Mouse (Mus musculus): ENCODE measurements around the gene Apold1. TPM values are rescaled to one million over a fixed set of nuclear protein-coding genes. Genes with fewer than 3 reads are reported as not detected.

The Apold1 gene
- polyA plus RNA-seq, 1 experiment from 2014 or later, result 3.5 TPM

- WGBS, result 40% methylated on average over 4 of the region's 4 CpGs
- ATAC-seq, result peak; percentile 93
Observed at GRCm38 (mm10) chr6:135000272-135000671, 18.8 kb downstream of the Apold1 start.

GRCm38 (mm10) chr6:135001991-135002390 lies 20.5 kb downstream of the Apold1 start:
- H3K9ac ChIP-seq (replicated peaks; ENCODE audit: low read depth), result no peak overlapping the region
- no peak overlapping the region for H3K4me3 ChIP-seq (ENCODE audit: low read depth, low read length)
- no peaks in the 10 kb centered on the region for H3K27me3 ChIP-seq (replicated peaks; ENCODE audit: insufficient read depth, low read length)
- H3K9me3 ChIP-seq (ENCODE audit: low read length), result no peaks in the 10 kb centered on the region
- no peak overlapping the region for H3K27ac ChIP-seq (ENCODE audit: low read length)
- ATAC-seq (no peak), DNase-seq (ENCODE audit: low spot score) (no peak)
- no peak overlapping the region for H3K4me2 ChIP-seq (replicated peaks; ENCODE audit: low read depth, low read length)
- 82% methylated on average over 4 of the region's 4 CpGs for WGBS
- no peak for TF ChIP-seq EP300 (IDR thresholded peaks at IDR 0.05)
- no peak for TF ChIP-seq CTCF (IDR thresholded peaks at IDR 0.05)
- no peaks in the 10 kb centered on the region for H3K36me3 ChIP-seq (ENCODE audit: insufficient read depth, low read length)
- H3K4me1 ChIP-seq (ENCODE audit: insufficient read depth, low read depth, low read length), result no peaks in the 10 kb centered on the region

More at GRCm38 (mm10) chr6:135000272-135000671, 18.8 kb downstream of the Apold1 start:
- Histone ChIP-seq H3K27me3 (replicated peaks; ENCODE audit: insufficient read depth, low read length) (no peaks in the 10 kb centered on the region), H3K36me3 (ENCODE audit: insufficient read depth, low read length) (no peaks in the 10 kb centered on the region), H3K9me3 (ENCODE audit: low read length) (no peaks in the 10 kb centered on the region), H3K4me3 (ENCODE audit: low read depth, low read length) (no peak overlapping the region), H3K27ac (ENCODE audit: low read length) (peak overlapping the region; percentile 43; the same call in 1 of the 2 replicates), H3K4me1 (ENCODE audit: insufficient read depth, low read depth, low read length) (no peaks in the 10 kb centered on the region), H3K4me2 (replicated peaks; ENCODE audit: low read depth, low read length) (no peak overlapping the region), H3K9ac (replicated peaks; ENCODE audit: low read depth) (no peak overlapping the region)
- peak; percentile 51 for DNase-seq (ENCODE audit: low spot score)
- TF ChIP-seq EP300 (IDR thresholded peaks at IDR 0.05) (peak; percentile 100), CTCF (IDR thresholded peaks at IDR 0.05) (no peak)

DNA sequence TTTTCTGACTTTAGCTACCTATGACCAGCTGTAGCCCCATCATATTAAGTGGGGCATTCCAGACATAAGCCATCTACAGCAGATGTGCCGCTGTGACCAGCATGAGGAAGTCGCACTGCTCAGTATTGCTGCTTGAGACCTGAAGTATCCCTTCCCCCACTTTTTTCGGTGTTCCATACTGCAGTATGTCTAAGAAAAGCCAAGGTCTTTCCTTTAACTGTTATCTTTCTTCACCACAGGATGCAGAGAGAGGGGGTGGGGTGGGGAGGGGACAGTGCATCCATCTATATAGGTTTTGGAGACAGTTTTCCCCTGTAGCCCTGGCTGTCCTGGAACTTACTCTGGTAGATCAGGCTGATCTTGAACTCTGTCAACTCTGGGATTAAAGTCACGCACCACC lies 24.9 kb downstream of the Apold1 start:
- WGBS, result 74% methylated on average over 4 of the region's 4 CpGs
- Histone ChIP-seq H3K4me1 (ENCODE audit: insufficient read depth, low read depth, low read length) (no peaks in the 10 kb centered on the region), H3K27ac (ENCODE audit: low read length) (no peak overlapping the region), H3K9me3 (ENCODE audit: low read length) (no peaks in the 10 kb centered on the region), H3K4me2 (replicated peaks; ENCODE audit: low read depth, low read length) (no peak overlapping the region), H3K9ac (replicated peaks; ENCODE audit: low read depth) (no peak overlapping the region), H3K36me3 (ENCODE audit: insufficient read depth, low read length) (no peaks in the 10 kb centered on the region), H3K27me3 (replicated peaks; ENCODE audit: insufficient read depth, low read length) (no peaks in the 10 kb centered on the region), H3K4me3 (ENCODE audit: low read depth, low read length) (no peak overlapping the region)
- DNase-seq (ENCODE audit: low spot score) (no peak), ATAC-seq (no peak)
- TF ChIP-seq CTCF (IDR thresholded peaks at IDR 0.05), result no peak
- no peak for TF ChIP-seq EP300 (IDR thresholded peaks at IDR 0.05)

DNA sequence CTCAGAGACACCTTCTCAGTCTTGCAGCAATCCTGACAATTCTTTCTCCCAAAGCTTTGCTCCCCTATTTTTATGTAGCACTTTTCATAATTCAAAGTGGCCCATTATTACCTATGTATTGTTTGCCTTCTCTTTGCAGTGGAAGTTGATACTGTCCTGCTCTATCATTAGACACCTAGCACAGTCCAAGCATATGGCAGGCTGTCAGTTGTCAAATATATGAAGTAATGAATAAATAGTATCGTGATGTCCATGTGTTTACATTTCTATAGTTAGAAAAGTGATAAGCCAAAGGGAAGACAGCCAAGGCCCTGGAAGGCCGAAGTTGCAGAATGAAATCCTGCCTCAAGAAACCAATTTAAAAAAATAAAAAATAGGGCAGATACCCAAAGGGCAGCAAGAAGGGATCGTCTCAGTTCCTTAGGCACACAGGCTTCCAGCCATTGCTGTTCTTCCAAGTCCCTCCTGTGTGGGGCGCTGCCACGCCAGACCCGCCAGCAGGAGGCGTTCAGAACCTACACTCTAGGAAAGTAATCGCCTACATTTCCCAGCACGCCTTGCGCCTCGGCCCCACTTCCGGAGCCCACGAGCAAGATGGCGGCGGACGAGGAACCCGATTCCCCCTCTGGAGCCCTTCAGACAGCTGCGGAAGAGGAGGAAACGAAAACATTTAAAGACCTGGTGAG lies 29.7 kb downstream of the Apold1 start, which contains the start of gene Ddx47:
TSS of gene Ddx47 (plus strand) at position 565 of the 686 bp plus-strand sequence.
- H3K4me3 ChIP-seq (ENCODE audit: low read depth, low read length), result peak within 1 kb of the TSS; percentile 66
- H3K9me3 ChIP-seq (ENCODE audit: low read length), result no peaks in the 10 kb centered on the region
- ATAC-seq (peak; percentile 96), DNase-seq (ENCODE audit: low spot score) (peak; percentile 97)
- H3K27ac ChIP-seq (ENCODE audit: low read length), result peak within 1 kb of the TSS; percentile 48; the same call in 1 of the 2 replicates
- H3K4me2 ChIP-seq (replicated peaks; ENCODE audit: low read depth, low read length), result peak within 1 kb of the TSS; percentile 67
- H3K27me3 ChIP-seq (replicated peaks; ENCODE audit: insufficient read depth, low read length), result no peaks in the 10 kb centered on the region
- peak within 1 kb of the TSS; percentile 77 for H3K9ac ChIP-seq (replicated peaks; ENCODE audit: low read depth)
- 2% methylated on average over 19 of the region's 19 CpGs for WGBS
- H3K36me3 ChIP-seq (ENCODE audit: insufficient read depth, low read length), result peaks cover 18% of the 10 kb centered on the region
- H3K4me1 ChIP-seq (ENCODE audit: insufficient read depth, low read depth, low read length), result peaks cover 3% of the 10 kb centered on the region; the same call in 1 of the 2 replicates
- peak; percentile 100 for TF ChIP-seq CTCF (IDR thresholded peaks at IDR 0.05)
- peak; percentile 67; the same call in 1 of the 2 replicates for TF ChIP-seq EP300 (IDR thresholded peaks at IDR 0.05)

DNA sequence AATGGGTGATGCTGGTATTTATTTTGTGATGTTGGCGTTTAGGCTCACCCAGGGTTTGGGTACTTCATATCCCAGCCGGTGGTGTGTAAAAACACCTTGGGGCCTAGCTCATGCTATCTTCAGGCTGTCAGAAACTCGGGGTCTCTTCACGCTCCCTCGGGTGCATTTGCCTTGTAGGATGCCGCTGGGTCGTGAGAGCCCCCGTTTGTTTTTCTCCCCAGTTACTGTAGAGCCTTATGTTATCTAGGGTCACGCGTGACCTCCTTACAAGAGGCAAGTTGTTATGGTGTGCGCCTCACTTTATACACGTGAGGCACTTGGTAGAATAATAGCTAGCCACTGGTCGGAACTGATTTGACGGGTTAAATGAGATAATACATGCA lies 30.2 kb downstream of the Apold1 start:
- Histone ChIP-seq H3K9me3 (ENCODE audit: low read length) (no peaks in the 10 kb centered on the region), H3K27ac (ENCODE audit: low read length) (peak overlapping the region; percentile 48; the same call in 1 of the 2 replicates), H3K36me3 (ENCODE audit: insufficient read depth, low read length) (peaks cover 23% of the 10 kb centered on the region), H3K27me3 (replicated peaks; ENCODE audit: insufficient read depth, low read length) (no peaks in the 10 kb centered on the region), H3K4me1 (ENCODE audit: insufficient read depth, low read depth, low read length) (peaks cover 3% of the 10 kb centered on the region), H3K9ac (replicated peaks; ENCODE audit: low read depth) (peak overlapping the region; percentile 77), H3K4me3 (ENCODE audit: low read depth, low read length) (peak overlapping the region; percentile 66), H3K4me2 (replicated peaks; ENCODE audit: low read depth, low read length) (peak overlapping the region; percentile 67)
- TF ChIP-seq CTCF (IDR thresholded peaks at IDR 0.05) (no peak), EP300 (IDR thresholded peaks at IDR 0.05) (no peak)
- DNase-seq (ENCODE audit: low spot score) (no peak), ATAC-seq (peak; percentile 34)
- under 1% methylated on average over 14 of the region's 14 CpGs for WGBS

GRCm38 (mm10) chr6:135017211-135017610 lies 35.7 kb downstream of the Apold1 start:
- no peaks in the 10 kb centered on the region for H3K9me3 ChIP-seq (ENCODE audit: low read length)
- H3K4me2 ChIP-seq (replicated peaks; ENCODE audit: low read depth, low read length), result no peak overlapping the region
- no peak overlapping the region for H3K9ac ChIP-seq (replicated peaks; ENCODE audit: low read depth)
- peaks cover 56% of the 10 kb centered on the region for H3K36me3 ChIP-seq (ENCODE audit: insufficient read depth, low read length)
- H3K27me3 ChIP-seq (replicated peaks; ENCODE audit: insufficient read depth, low read length), result no peaks in the 10 kb centered on the region
- peak overlapping the region; percentile 80 for H3K27ac ChIP-seq (ENCODE audit: low read length)
- TF ChIP-seq CTCF (IDR thresholded peaks at IDR 0.05), result no peak
- TF ChIP-seq EP300 (IDR thresholded peaks at IDR 0.05), result peak; percentile 100
- no peak overlapping the region for H3K4me3 ChIP-seq (ENCODE audit: low read depth, low read length)
- 63% methylated on average over 11 of the region's 11 CpGs for WGBS
- ATAC-seq (peak; percentile 89), DNase-seq (ENCODE audit: low spot score) (peak; percentile 87)
- peaks cover under 1% of the 10 kb centered on the region for H3K4me1 ChIP-seq (ENCODE audit: insufficient read depth, low read depth, low read length)

Data from lung, postnatal 0 days (tissue).